Mouse (Mus musculus) G1E (cell line): Measurements from ENCODE around the gene Scand1. TPM values are rescaled to one million over a fixed set of nuclear protein-coding genes. Genes with fewer than 3 reads are reported as not detected.

Experiments
- ATAC-seq: 2 replicates; pipeline ENCODE4 v1.8.0; 2016; ENCODE audit warnings: mild to moderate bottlenecking; ENCODE audit not compliant: insufficient number of reproducible peaks, poor library complexity, low FRiP score, severe bottlenecking; ENCODE audit errors: extremely low read depth
- DNase-seq: peaks from one replicate; pipeline ENCODE4 v3.0.0; 2012; ENCODE audit warnings: low spot score
- H3K27me3 ChIP-seq: 2 replicates; pipeline ENCODE4 v1.6.1; 2012; ENCODE audit warnings: mild to moderate bottlenecking, low read length, inconsistent platforms; ENCODE audit not compliant: insufficient read depth
- H3K36me3 ChIP-seq: replicated peaks from 2 replicates; pipeline ENCODE3; 2012; ENCODE audit warnings: mild to moderate bottlenecking, inconsistent platforms
- H3K4me1 ChIP-seq: 2 replicates; pipeline ENCODE4 v1.6.1; 2012; ENCODE audit warnings: low read depth, low read length, inconsistent platforms, mixed read lengths; ENCODE audit not compliant: insufficient read depth
- H3K4me3 ChIP-seq: 2 replicates; pipeline ENCODE4 v1.5.1; 2012; ENCODE audit warnings: low read depth, mild to moderate bottlenecking, inconsistent platforms, low read length, moderate library complexity, mixed read lengths
- H3K9me3 ChIP-seq: replicated peaks from 2 replicates; pipeline ENCODE4 v1.6.1; 2012; ENCODE audit warnings: inconsistent platforms
- CTCF ChIP-seq: IDR thresholded peaks from 2 replicates; pipeline ENCODE4 v1.5.1; 2012; ENCODE audit warnings: low read depth, low read length, inconsistent platforms, mixed read lengths
- GATA1 ChIP-seq: IDR thresholded peaks from 2 replicates; pipeline ENCODE4 v1.6.1; 2012; ENCODE audit warnings: borderline replicate concordance, low read length, inconsistent platforms, mixed read lengths
- GATA2 ChIP-seq: IDR thresholded peaks from 2 replicates; pipeline ENCODE4 v1.6.1; 2012; ENCODE audit warnings: low read depth, low read length, inconsistent platforms, borderline replicate concordance
- POLR2AphosphoS5 ChIP-seq: IDR thresholded peaks from 2 replicates; pipeline ENCODE4 v1.6.1; 2012; ENCODE audit warnings: low read depth, low read length, inconsistent platforms; ENCODE audit not compliant: insufficient replicate concordance
- TAL1 ChIP-seq: conservative IDR thresholded peaks from 2 replicates; pipeline ENCODE4 v1.6.1; 2012; ENCODE audit warnings: low read depth, low read length, inconsistent platforms, mixed read lengths
- polyA plus RNA-seq: library from polyadenylated mRNA; stranded (reverse); fragments of >175 nt; gene quantifications from 2 replicates; pipeline ENCODE4 v1.2.3, GENCODE M21; 2012
- total RNA-seq, 2 experiments: library from RNA; stranded (forward) in 1 of 2; stranded (reverse) in 1 of 2; fragments of 200-1000 nt in 1 of 2; fragments of >200 nt in 1 of 2; fragmentation: Nextera tagmentation in 1 of 2; gene quantifications; 2 replicates each; pipeline ENCODE4 v1.2.3; 2014 to 2017

The Scand1 gene
- total and polyA plus RNA-seq, 3 experiments: 11.6 to 844 (median 243) TPM

GRCm38 (mm10) chr2:156296190-156296589 is 16.3 kb downstream of the Scand1 start:
- TF ChIP-seq GATA1 (no peak), GATA2 (no peak), TAL1 (no peak), CTCF (no peak), POLR2AphosphoS5 (no peak)
- H3K4me1 ChIP-seq: peaks cover 28% of the 10 kb centered on the region
- no peaks in the 10 kb centered on the region for H3K27me3 ChIP-seq
- no peaks in the 10 kb centered on the region for H3K9me3 ChIP-seq
- H3K4me3 ChIP-seq: no peak overlapping the region
- DNase-seq (no peak), ATAC-seq (no peak)
- peaks cover 84% of the 10 kb centered on the region for H3K36me3 ChIP-seq

GRCm38 (mm10) chr2:156295601-156296063 is 16.9 kb downstream of the Scand1 start:
- no peak overlapping the region for H3K4me3 ChIP-seq

GRCm38 (mm10) chr2:156291998-156292397 is 20.5 kb downstream of the Scand1 start:
- Histone ChIP-seq H3K4me3 (no peak overlapping the region), H3K4me1 (peaks cover 19% of the 10 kb centered on the region), H3K36me3 (peaks cover 88% of the 10 kb centered on the region), H3K9me3 (no peaks in the 10 kb centered on the region), H3K27me3 (no peaks in the 10 kb centered on the region)
- no peak for DNase-seq
- no peak for ATAC-seq
- TF ChIP-seq CTCF (no peak), TAL1 (no peak), POLR2AphosphoS5 (no peak), GATA2 (no peak), GATA1 (no peak)

More at GRCm38 (mm10) chr2:156295601-156296063, 16.9 kb downstream of the Scand1 start:
- Histone ChIP-seq H3K27me3 (no peaks in the 10 kb centered on the region), H3K9me3 (no peaks in the 10 kb centered on the region), H3K36me3 (peaks cover 84% of the 10 kb centered on the region), H3K4me1 (peaks cover 24% of the 10 kb centered on the region)
- DNase-seq (no peak), ATAC-seq (no peak)
- no peak for TF ChIP-seq POLR2AphosphoS5
- TF ChIP-seq CTCF: no peak
- no peak for TF ChIP-seq GATA1
- TF ChIP-seq TAL1: no peak
- TF ChIP-seq GATA2: no peak

- Histone ChIP-seq H3K27me3 (no peaks in the 10 kb centered on the region), H3K4me3 (no peak overlapping the region), H3K9me3 (no peaks in the 10 kb centered on the region), H3K4me1 (no peaks in the 10 kb centered on the region), H3K36me3 (peaks cover 89% of the 10 kb centered on the region)
- TF ChIP-seq CTCF: no peak
- no peak for TF ChIP-seq GATA2
- DNase-seq: no peak
- ATAC-seq: no peak
Observed at GRCm38 (mm10) chr2:156289552-156290160, 22.8 kb downstream of the Scand1 start.

- no peaks in the 10 kb centered on the region for H3K4me1 ChIP-seq
- no peak overlapping the region for H3K4me3 ChIP-seq
- no peaks in the 10 kb centered on the region for H3K27me3 ChIP-seq
- peaks cover 84% of the 10 kb centered on the region for H3K36me3 ChIP-seq
- ATAC-seq (no peak), DNase-seq (no peak)
- H3K9me3 ChIP-seq: no peaks in the 10 kb centered on the region
- TF ChIP-seq GATA1: no peak
Observed at GRCm38 (mm10) chr2:156288222-156288621, 24.3 kb downstream of the Scand1 start.

GRCm38 (mm10) chr2:156286733-156287132 is 25.8 kb downstream of the Scand1 start:
- Histone ChIP-seq H3K36me3 (peaks cover 83% of the 10 kb centered on the region), H3K27me3 (no peaks in the 10 kb centered on the region), H3K4me3 (no peak overlapping the region), H3K9me3 (no peaks in the 10 kb centered on the region), H3K4me1 (no peaks in the 10 kb centered on the region)
- DNase-seq: no peak
- ATAC-seq: no peak
- TF ChIP-seq POLR2AphosphoS5: no peak
- no peak for TF ChIP-seq GATA2
- no peak for TF ChIP-seq CTCF
- TF ChIP-seq GATA1: no peak
- TF ChIP-seq TAL1: no peak

- no peaks in the 10 kb centered on the region for H3K9me3 ChIP-seq
- no peak for ATAC-seq
- DNase-seq: no peak
- TF ChIP-seq GATA1 (no peak), TAL1 (no peak)
- no peaks in the 10 kb centered on the region for H3K4me1 ChIP-seq
- H3K4me3 ChIP-seq: no peak overlapping the region
- H3K36me3 ChIP-seq: peaks cover 84% of the 10 kb centered on the region
- H3K27me3 ChIP-seq: no peaks in the 10 kb centered on the region
Observed at GRCm38 (mm10) chr2:156285161-156285560, 27.3 kb downstream of the Scand1 start.
